In the genomic region with DNA sequence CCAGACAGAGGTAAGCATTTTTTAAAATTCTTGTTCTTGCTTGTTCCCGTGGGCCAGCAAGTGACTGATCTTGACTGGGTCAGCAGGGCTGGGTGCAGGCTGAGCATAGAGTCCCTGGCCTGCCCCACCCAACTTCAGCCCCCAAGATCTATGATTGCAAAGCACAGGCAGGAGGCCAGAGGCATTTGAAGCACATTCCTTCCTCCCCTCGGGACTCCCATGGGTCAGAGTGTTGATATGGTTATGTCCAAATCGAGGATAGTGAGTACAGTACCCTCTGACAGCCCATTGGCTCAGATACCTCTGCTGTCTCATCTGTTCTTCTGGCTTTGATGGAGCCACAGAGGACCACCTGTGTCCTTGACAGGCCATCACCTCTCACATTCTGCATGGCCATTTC, we compare ENCODE assay signal across 22 mouse cellular contexts. TPM values are rescaled to one million over a fixed set of nuclear protein-coding genes. Genes with fewer than 3 reads are reported as not detected.
DNase-seq lines count a peak whose midpoint lies in the region; ATAC-seq and TF ChIP-seq lines count a peak whose summit lies in the region.
"Had no signal": no experiment of that assay in that cellular context is flagged by ENCODE, and none has a peak within 500 bp of the region (broad histone marks: within the 10 kb centered on the region; RNA-seq: fewer than 3 reads in every experiment).

No protein-coding gene starts in this region.

- H3K36me3 ChIP-seq in heart, postnatal 0 days (replicated peaks; ENCODE audit: control insufficient read depth, insufficient read depth, low read length): no peaks in the 10 kb centered on the region
- H3K36me3 ChIP-seq: heart, embryonic 12.5 days; hindbrain, embryonic 13.5 days; liver, embryonic 13.5 days; midbrain, embryonic 15.5 days had no signal

- no peak overlapping the region for H3K27ac ChIP-seq in heart, postnatal 0 days (ENCODE audit: low read depth)
- H3K27ac ChIP-seq: hindbrain, embryonic 13.5 days; liver, embryonic 13.5 days; midbrain, embryonic 15.5 days had no signal

- H3K4me3 ChIP-seq in heart, postnatal 0 days (ENCODE audit: low read depth, low read length): no peak overlapping the region
- H3K4me3 ChIP-seq: heart, embryonic 12.5 days; hindbrain, embryonic 13.5 days; liver, embryonic 13.5 days; midbrain, embryonic 15.5 days had no signal

- 0 out of 2 replicates have a peak, but pooled peaks cover 15% of the 10 kb centered on the region for H3K4me1 ChIP-seq in heart, postnatal 0 days (ENCODE audit: control insufficient read depth, insufficient read depth)
- H3K4me1 ChIP-seq: liver, embryonic 13.5 days; midbrain, embryonic 15.5 days had no signal

- WGBS in heart, postnatal 0 days: 23% methylated on average over 3 of the region's 3 CpGs

- no peak overlapping the region for H3K4me2 ChIP-seq in heart, postnatal 0 days (ENCODE audit: low read depth, low read length)
- H3K4me2 ChIP-seq: heart, embryonic 12.5 days; hindbrain, embryonic 13.5 days; liver, embryonic 13.5 days; midbrain, embryonic 15.5 days had no signal

- ATAC-seq in heart, postnatal 0 days (ENCODE audit: insufficient read depth, low read depth): peak; percentile 56
- ATAC-seq: forebrain, postnatal 0 days; intestine, postnatal 0 days; midbrain, embryonic 15.5 days had no signal

- no peak overlapping the region for H3K9ac ChIP-seq in heart, postnatal 0 days (replicated peaks; ENCODE audit: low read depth, low read length)
- H3K9ac ChIP-seq: forebrain, postnatal 0 days; heart, embryonic 12.5 days; hindbrain, embryonic 13.5 days; liver, embryonic 13.5 days; midbrain, embryonic 15.5 days had no signal

- no peaks in the 10 kb centered on the region for H3K27me3 ChIP-seq in heart, postnatal 0 days (ENCODE audit: control insufficient read depth, insufficient read depth, low read length)
- H3K27me3 ChIP-seq: heart, embryonic 12.5 days; hindbrain, embryonic 13.5 days; liver, embryonic 13.5 days; midbrain, embryonic 15.5 days had no signal

- no peak for TF ChIP-seq EP300 in heart, postnatal 0 days (IDR thresholded peaks at IDR 0.05; ENCODE audit: low read depth)

- no peaks in the 10 kb centered on the region for H3K9me3 ChIP-seq in heart, postnatal 0 days (replicated peaks; ENCODE audit: control insufficient read depth, low read length)
- H3K9me3 ChIP-seq: heart, embryonic 12.5 days; hindbrain, embryonic 13.5 days; liver, embryonic 13.5 days; midbrain, embryonic 15.5 days had no signal

- TF ChIP-seq CTCF in heart, postnatal 0 days (IDR thresholded peaks at IDR 0.05; ENCODE audit: low read depth): no peak

- intact Hi-C loops in gastrocnemius, postnatal 14 days (cut with DNase I; ENCODE audit: low total_unique reads): no loop called here

- no peak for DNase-seq in heart, postnatal 0 days (ENCODE audit: low spot score)
- no peak for DNase-seq in heart, adult 9 months (ENCODE audit: low spot score in 2 of 2)
- peak; percentile 36 for DNase-seq in kidney, postnatal 10 days
- DNase-seq in kidney, adult 18-20 months: no peak
- DNase-seq in 3T3-L1 (ENCODE audit: low read depth, low spot score): peak; percentile 47
- DNase-seq in gastrocnemius, postnatal 14 days: peak; percentile 24
- no peak for DNase-seq in frontal cortex, postnatal 25 days (ENCODE audit: low spot score in 2 of 2)
- DNase-seq: layer of hippocampus, adult 9-11 months; liver, embryonic 13.5 days; retina, postnatal 1 day; thymus, adult 2 months had no signal

RNA-seq across cellular contexts. Expression of gene Smim23, which starts 41.7 kb away (rescaled TPM):
- not detected in 2 replicates for total RNA-seq in heart, postnatal 0 days (2014; rRNA removed; ENCODE audit: low replicate concordance)
- polyA plus RNA-seq in heart, postnatal 0 days (2015; fragmentation: Nextera tagmentation; extraction: Ambion mirVana): not detected in 2 replicates
- total RNA-seq in gastrocnemius, postnatal 14 days (2021): not detected
- total RNA-seq: forebrain, postnatal 0 days; gastrocnemius, postnatal 4 days; left cerebral cortex, adult 8-10 months; neutrophil, adult 5-6 weeks had no signal
- polyA plus RNA-seq: embryonic facial prominence, embryonic 14.5 days; forebrain, postnatal 0 days; heart, embryonic 12.5 days; hindbrain, embryonic 13.5 days; intestine, postnatal 0 days; limb, embryonic 11.5 days; liver, embryonic 13.5 days; midbrain, embryonic 15.5 days; small intestine, adult 2 months; thymus, adult 2 months had no signal

Comparison
In these comparisons a context has a peak if more than half of its experiments do, and no peak if none do; other contexts are left out.
1. DNase-seq: peak in kidney, postnatal 10 days (single experiment), 3T3-L1 (single experiment) and gastrocnemius, postnatal 14 days (single experiment); none in heart, postnatal 0 days (single experiment), heart, adult 9 months (0 of 2), kidney, adult 18-20 months (single experiment) and frontal cortex, postnatal 25 days (0 of 2).